Mouse (Mus musculus): ENCODE data around the gene Vmn1r196.
"Not testable (repeated sequence)": the region's sequence is repeated elsewhere in the genome, so short reads cannot be mapped to it uniquely, and the experiment has no call there.

The Vmn1r196 gene

GRCm38 (mm10) chr13:22289620-22290019 is at the start of gene Vmn1r196:
Gene Vmn1r196 (plus strand): TSS chr13:22289920.
- DNase-seq (ENCODE audit: low spot score), result no peak

GRCm38 (mm10) chr13:22243915-22244314 is 45.8 kb upstream of the Vmn1r196 start, which contains the start of gene Vmn1r194:
Gene Vmn1r194 (plus strand): TSS chr13:22244215.
- no peak for DNase-seq (ENCODE audit: low spot score)

GRCm38 (mm10) chr13:22270222-22270621 is 19.5 kb upstream of the Vmn1r196 start, which contains the start of gene Vmn1r195:
Gene Vmn1r195 (plus strand): TSS chr13:22270522.
- DNase-seq (ENCODE audit: low spot score), result not testable (repeated sequence)

GRCm38 (mm10) chr13:22271721-22272120 is 18.0 kb upstream of the Vmn1r196 start:
- DNase-seq (ENCODE audit: low spot score), result peak; percentile 1

GRCm38 (mm10) chr13:22284578-22284977 is 5.1 kb upstream of the Vmn1r196 start:
- DNase-seq (ENCODE audit: low spot score), result peak; percentile 15

GRCm38 (mm10) chr13:22308075-22308474 is 18.4 kb downstream of the Vmn1r196 start:
- not testable (repeated sequence) for DNase-seq (ENCODE audit: low spot score)

- DNase-seq (ENCODE audit: low spot score), result no peak
Measured at GRCm38 (mm10) chr13:22315361-22315760, 25.6 kb downstream of the Vmn1r196 start.

GRCm38 (mm10) chr13:22317366-22317765 is 27.6 kb downstream of the Vmn1r196 start:
- no peak for DNase-seq (ENCODE audit: low spot score)

- no peak for DNase-seq (ENCODE audit: low spot score)
Measured at GRCm38 (mm10) chr13:22320091-22320490, 30.4 kb downstream of the Vmn1r196 start.

GRCm38 (mm10) chr13:22324289-22324688 is 34.6 kb downstream of the Vmn1r196 start, which contains the start of gene Vmn1r197:
Gene Vmn1r197 (plus strand): TSS chr13:22324589.
- no peak for DNase-seq (ENCODE audit: low spot score)

- no peak for DNase-seq (ENCODE audit: low spot score)
Measured at GRCm38 (mm10) chr13:22333269-22333668, 43.5 kb downstream of the Vmn1r196 start.

GRCm38 (mm10) chr13:22335565-22335964 is 45.8 kb downstream of the Vmn1r196 start:
- no peak for DNase-seq (ENCODE audit: low spot score)

Data from embryo, embryonic 10.5 days (tissue).